In genomic region chr14:122475557-122476040, GRCm38 (mm10) we compare ENCODE assay signal across 8 mouse cellular contexts. TPM values are rescaled to one million over a fixed set of nuclear protein-coding genes. Genes with fewer than 3 reads are reported as not detected.
A peak's percentile ranks its signal among the peaks of the same experiment; 100 is the strongest.
DNase-seq lines count a peak whose midpoint lies in the region; ATAC-seq and TF ChIP-seq lines count a peak whose summit lies in the region.

No protein-coding gene starts in this region.

- peaks cover 94% of the 10 kb centered on the region for H3K27me3 ChIP-seq in embryonic facial prominence, embryonic 13.5 days
- peaks cover 100% of the 10 kb centered on the region for H3K27me3 ChIP-seq in intestine, embryonic 14.5 days (replicated peaks; ENCODE audit: control insufficient read depth, insufficient read depth, low read length)
- peaks cover 20% of the 10 kb centered on the region for H3K27me3 ChIP-seq in midbrain, postnatal 0 days (ENCODE audit: insufficient read depth, low read length)

- H3K9ac ChIP-seq in embryonic facial prominence, embryonic 13.5 days = peak overlapping the region; percentile 55
- H3K9ac ChIP-seq in intestine, embryonic 14.5 days (ENCODE audit: low read length) = no peak overlapping the region
- H3K9ac ChIP-seq in midbrain, postnatal 0 days (replicated peaks; ENCODE audit: low read length, poor library complexity, severe bottlenecking) = peak overlapping the region; percentile 63

- no peak for ATAC-seq in embryonic facial prominence, embryonic 13.5 days (ENCODE audit: insufficient number of reproducible peaks, insufficient read depth, low FRiP score, low TSS enrichment, low read depth)
- 0 out of 2 replicates have a peak, but pooled peaks have one; percentile 12 for ATAC-seq in intestine, embryonic 14.5 days (replicated peaks; ENCODE audit: low FRiP score, low TSS enrichment, low read depth)
- ATAC-seq in midbrain, postnatal 0 days (ENCODE audit: low FRiP score) = no peak

- no peaks in the 10 kb centered on the region for H3K36me3 ChIP-seq in embryonic facial prominence, embryonic 13.5 days
- no peaks in the 10 kb centered on the region for H3K36me3 ChIP-seq in intestine, embryonic 14.5 days (ENCODE audit: control insufficient read depth, insufficient read depth, low read length)
- H3K36me3 ChIP-seq in midbrain, postnatal 0 days (ENCODE audit: insufficient read depth, low read length) = no peaks in the 10 kb centered on the region

- whole genome bisulfite sequencing in embryonic facial prominence, embryonic 13.5 days = under 1% methylated on average over 65 of the region's 65 CpGs
- 1% methylated on average over 58 of the region's 65 CpGs for WGBS in intestine, embryonic 14.5 days
- WGBS in midbrain, postnatal 0 days = under 1% methylated on average over 56 of the region's 65 CpGs

- peaks cover 33% of the 10 kb centered on the region for H3K4me1 ChIP-seq in embryonic facial prominence, embryonic 13.5 days
- peaks cover 14% of the 10 kb centered on the region for H3K4me1 ChIP-seq in intestine, embryonic 14.5 days (replicated peaks; ENCODE audit: control insufficient read depth, insufficient read depth, low read length)
- no peaks in the 10 kb centered on the region for H3K4me1 ChIP-seq in midbrain, postnatal 0 days (ENCODE audit: insufficient read depth, low read length)

- peak; percentile 30 for DNase-seq in left cerebral cortex, postnatal 4 days
- no peak for DNase-seq in left cerebral cortex, adult 8-10 months (ENCODE audit: low spot score in 2 of 2)
- DNase-seq in intestine, embryonic 14.5 days (ENCODE audit: low spot score) = peak; percentile 71
- DNase-seq in midbrain, postnatal 0 days (ENCODE audit: low spot score) = no peak
- DNase-seq in adrenal gland, postnatal 25 days = no peak
- DNase-seq in layer of hippocampus, adult 9-10 months (ENCODE audit: low spot score) = no peak
- DNase-seq in testis, postnatal 10 days (ENCODE audit: low spot score) = no peak

- H3K4me2 ChIP-seq in embryonic facial prominence, embryonic 13.5 days = peak overlapping the region; percentile 70
- H3K4me2 ChIP-seq in intestine, embryonic 14.5 days (ENCODE audit: low read length) = peak overlapping the region; percentile 49
- H3K4me2 ChIP-seq in midbrain, postnatal 0 days (ENCODE audit: low read depth, low read length, poor library complexity, severe bottlenecking) = peak overlapping the region; percentile 42

- no peaks in the 10 kb centered on the region for H3K9me3 ChIP-seq in embryonic facial prominence, embryonic 13.5 days
- H3K9me3 ChIP-seq in intestine, embryonic 14.5 days (ENCODE audit: control insufficient read depth, low read length) = no peaks in the 10 kb centered on the region
- H3K9me3 ChIP-seq in midbrain, postnatal 0 days (ENCODE audit: low read length) = no peaks in the 10 kb centered on the region

- H3K4me3 ChIP-seq in embryonic facial prominence, embryonic 13.5 days = peak overlapping the region; percentile 46
- peak overlapping the region; percentile 32 for H3K4me3 ChIP-seq in intestine, embryonic 14.5 days (ENCODE audit: low read depth, low read length)
- peak overlapping the region; percentile 47 for H3K4me3 ChIP-seq in midbrain, postnatal 0 days (ENCODE audit: low read depth, low read length)

- TF ChIP-seq CTCF in midbrain, postnatal 0 days (IDR thresholded peaks at IDR 0.05) = no peak

- intact Hi-C loops in left cerebral cortex, postnatal 4 days (cut with DNase I) = loop anchor here (5.0 kb wide), 1 partner anchor 248 kb away; no protein-coding TSS in a partner anchor

- H3K27ac ChIP-seq in embryonic facial prominence, embryonic 13.5 days = no peak overlapping the region
- H3K27ac ChIP-seq in intestine, embryonic 14.5 days (ENCODE audit: low read depth) = no peak overlapping the region
- H3K27ac ChIP-seq in midbrain, postnatal 0 days (ENCODE audit: low read depth, low read length) = peak overlapping the region; percentile 83

RNA-seq across cellular contexts. Expression of gene Zic2, which starts 0.4 kb away (rescaled TPM):
- 10 to 100 TPM; 22.4 to 24.1 TPM for total RNA-seq in left cerebral cortex, postnatal 4 days (2021)
- total RNA-seq in left cerebral cortex, adult 8-10 months (2022) = 10 to 100 TPM; 20.3 to 25.7 (median 21.7) TPM
- 0.35 and 0.48 TPM in 2 replicates for polyA plus RNA-seq in embryonic facial prominence, embryonic 13.5 days (2015; fragmentation: Nextera tagmentation; extraction: Ambion mirVana)
- polyA plus RNA-seq in intestine, embryonic 14.5 days (2014; fragmentation: Nextera tagmentation; extraction: Ambion mirVana) = not detected in 2 replicates
- 69.2 and 106 TPM in 2 replicates for total RNA-seq in midbrain, postnatal 0 days (2014; rRNA removed)
- polyA plus RNA-seq in midbrain, postnatal 0 days (2015; fragmentation: Nextera tagmentation; extraction: Ambion mirVana) = 6.9 and 13.9 TPM in 2 replicates
- total RNA-seq in adrenal gland, postnatal 25 days (2021) = not detected in 2 replicates

RNA-seq across cellular contexts. Expression of gene Zic5, which starts 10.1 kb away (rescaled TPM):
- 1 to 10 TPM; 3.9 to 5.1 TPM for total RNA-seq in left cerebral cortex, postnatal 4 days (2021)
- 1 to 10 TPM; 2.2 to 6.1 (median 3.5) TPM for total RNA-seq in left cerebral cortex, adult 8-10 months (2022)
- 0.20 and 0.22 TPM in 2 replicates for polyA plus RNA-seq in embryonic facial prominence, embryonic 13.5 days (2015; fragmentation: Nextera tagmentation; extraction: Ambion mirVana)
- not detected in 2 replicates for polyA plus RNA-seq in intestine, embryonic 14.5 days (2014; fragmentation: Nextera tagmentation; extraction: Ambion mirVana)
- total RNA-seq in midbrain, postnatal 0 days (2014; rRNA removed) = 10.7 and 24.8 TPM in 2 replicates
- polyA plus RNA-seq in midbrain, postnatal 0 days (2015; fragmentation: Nextera tagmentation; extraction: Ambion mirVana) = 4.4 and 8.8 TPM in 2 replicates
- not detected in 2 replicates for total RNA-seq in adrenal gland, postnatal 25 days (2021)

RNA-seq across cellular contexts. Expression of gene Gm10837, which starts 14.8 kb away (rescaled TPM):
- total RNA-seq in left cerebral cortex, postnatal 4 days (2021) = under 1 TPM in 1 of 2 experiments, not detected in 1; 0.40 TPM
- not detected for total RNA-seq in left cerebral cortex, adult 8-10 months (2022)
- polyA plus RNA-seq in embryonic facial prominence, embryonic 13.5 days (2015; fragmentation: Nextera tagmentation; extraction: Ambion mirVana) = not detected in 2 replicates
- not detected in 2 replicates for polyA plus RNA-seq in intestine, embryonic 14.5 days (2014; fragmentation: Nextera tagmentation; extraction: Ambion mirVana)
- 0.19 and 0.38 TPM in 2 replicates for total RNA-seq in midbrain, postnatal 0 days (2014; rRNA removed)
- 0.21 and 0.32 TPM in 2 replicates for polyA plus RNA-seq in midbrain, postnatal 0 days (2015; fragmentation: Nextera tagmentation; extraction: Ambion mirVana)
- total RNA-seq in adrenal gland, postnatal 25 days (2021) = not detected in 2 replicates

RNA-seq across cellular contexts. Expression of gene Gm5089, which starts 24.7 kb away (rescaled TPM):
- total RNA-seq in left cerebral cortex, postnatal 4 days (2021) = under 1 TPM; 0.28 to 0.50 TPM
- under 1 TPM in 3 of 4 experiments, not detected in 1; 0.19 to 0.59 (median 0.41) TPM for total RNA-seq in left cerebral cortex, adult 8-10 months (2022)
- 0.22 and 0.59 TPM in 2 replicates for polyA plus RNA-seq in embryonic facial prominence, embryonic 13.5 days (2015; fragmentation: Nextera tagmentation; extraction: Ambion mirVana)
- polyA plus RNA-seq in intestine, embryonic 14.5 days (2014; fragmentation: Nextera tagmentation; extraction: Ambion mirVana) = not detected in 2 replicates
- 1.9 TPM in 1 of 2 replicates, not detected in the other for total RNA-seq in midbrain, postnatal 0 days (2014; rRNA removed)
- 0.07 TPM in 1 of 2 replicates, not detected in the other for polyA plus RNA-seq in midbrain, postnatal 0 days (2015; fragmentation: Nextera tagmentation; extraction: Ambion mirVana)
- total RNA-seq in adrenal gland, postnatal 25 days (2021) = not detected in 2 replicates

RNA-seq across cellular contexts. Expression of gene Pcca, which starts 58.5 kb away (rescaled TPM):
- total RNA-seq in left cerebral cortex, postnatal 4 days (2021) = 10 to 100 TPM; 26.1 to 29.5 TPM
- 10 to 100 TPM; 35.3 to 45.7 (median 40.5) TPM for total RNA-seq in left cerebral cortex, adult 8-10 months (2022)
- 29.9 and 32.8 TPM in 2 replicates for polyA plus RNA-seq in embryonic facial prominence, embryonic 13.5 days (2015; fragmentation: Nextera tagmentation; extraction: Ambion mirVana)
- polyA plus RNA-seq in intestine, embryonic 14.5 days (2014; fragmentation: Nextera tagmentation; extraction: Ambion mirVana) = 21.5 and 24.6 TPM in 2 replicates
- total RNA-seq in midbrain, postnatal 0 days (2014; rRNA removed) = 9.2 and 16.7 TPM in 2 replicates
- 22.1 and 27.2 TPM in 2 replicates for polyA plus RNA-seq in midbrain, postnatal 0 days (2015; fragmentation: Nextera tagmentation; extraction: Ambion mirVana)
- 133 and 175 TPM in 2 replicates for total RNA-seq in adrenal gland, postnatal 25 days (2021)

Comparison
In these comparisons a context has a peak if more than half of its experiments do, and no peak if none do; other contexts are left out.
1. DNase-seq: peak in left cerebral cortex, postnatal 4 days (single experiment) and intestine, embryonic 14.5 days (single experiment); none in left cerebral cortex, adult 8-10 months (0 of 2), midbrain, postnatal 0 days (single experiment), adrenal gland, postnatal 25 days (single experiment), layer of hippocampus, adult 9-10 months (single experiment) and testis, postnatal 10 days (single experiment).
2. RNA of gene Zic2, which starts 0.4 kb away (total RNA-seq): 69.2 to 106 TPM in midbrain, postnatal 0 days, 22.4 to 24.1 TPM in left cerebral cortex, postnatal 4 days and 20.3 to 25.7 TPM in left cerebral cortex, adult 8-10 months; not detected in adrenal gland, postnatal 25 days; every median in the first group is over 10 times any median in the second.
3. Peak in every context shown above with its lines, with median percentiles within 50 percentile points of each other: H3K4me2 ChIP-seq and H3K4me3 ChIP-seq.